Mouse (Mus musculus) kidney, adult 2 months (tissue): ENCODE data around the gene Glrx2.

Experiments
- CTCF ChIP-seq: fragments of 200-500 bp; conservative IDR thresholded peaks from 2 replicates; pipeline ENCODE4 v1.5.1; 2011; ENCODE audit warnings: low read depth, mild to moderate bottlenecking, control low read depth, low read length, moderate library complexity, mixed read lengths; ENCODE audit not compliant: insufficient read depth, insufficient read length
- POLR2A ChIP-seq: fragments of 200-500 bp; IDR thresholded peaks from one replicate; pipeline ENCODE4 v1.6.1; 2011; ENCODE audit warnings: low read depth, low read length, control low read depth

DNA sequence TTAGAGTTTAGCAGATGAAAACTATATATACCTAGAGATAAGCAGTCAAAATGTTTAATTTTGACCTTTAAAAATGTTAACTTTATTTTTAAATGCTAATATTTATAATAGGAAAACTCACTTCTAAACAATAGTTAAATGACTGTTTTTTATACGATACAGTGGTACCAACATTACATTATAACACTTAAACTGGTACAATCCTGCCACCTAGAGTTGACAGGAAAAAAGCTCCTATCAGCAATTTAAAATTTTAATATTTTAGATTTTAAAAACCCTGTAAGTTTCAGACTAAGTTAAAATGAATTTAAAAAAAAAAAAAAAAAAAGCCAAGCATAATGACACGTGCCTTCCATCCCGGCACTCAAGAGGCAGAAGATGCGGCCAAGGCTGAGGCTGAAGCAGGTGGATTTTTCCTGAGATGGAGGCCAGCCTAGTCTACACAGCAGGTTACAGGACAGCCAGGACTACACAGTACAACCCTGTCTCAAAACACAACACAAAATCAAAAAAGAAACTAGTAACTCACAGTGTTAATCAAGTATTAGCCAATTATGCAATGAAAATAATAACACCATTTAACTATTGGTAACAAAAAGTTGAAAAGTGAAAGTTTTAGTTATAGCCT is 40.3 kb upstream of the Glrx2 start:
- TF ChIP-seq CTCF, result no peak
- no peak for TF ChIP-seq POLR2A
